Mouse (Mus musculus): Measurements from ENCODE around the gene Adamtsl1. TPM values are rescaled to one million over a fixed set of nuclear protein-coding genes. Genes with fewer than 3 reads are reported as not detected.

The Adamtsl1 gene
- polyA plus RNA-seq, 1 experiment from 2014 or later: 17.6 TPM

DNA sequence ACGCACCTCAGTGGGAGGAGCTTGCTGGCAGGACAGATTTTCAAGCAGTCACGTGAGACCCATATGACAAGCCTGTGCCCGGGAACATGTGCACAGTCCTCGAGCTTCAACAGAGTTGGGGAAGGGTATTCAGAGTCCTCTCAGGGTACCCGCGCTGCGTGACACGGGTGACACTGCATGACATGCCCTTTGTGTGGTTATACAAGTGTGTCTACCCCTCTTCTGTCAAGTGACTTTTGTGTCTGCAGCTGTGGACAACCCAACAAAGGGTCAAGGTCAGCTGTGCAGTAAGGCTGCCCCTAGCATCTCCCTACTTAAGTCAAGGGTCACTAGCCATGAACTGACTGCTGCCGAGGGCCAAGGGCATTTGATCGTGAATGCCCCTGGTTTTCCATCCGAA is 912.6 kb downstream of the Adamtsl1 start:
- H3K27me3 ChIP-seq: no peaks in the 10 kb centered on the region
- no peak for ATAC-seq (ENCODE audit: borderline replicate concordance, extremely low read depth, low FRiP score, low TSS enrichment)
- no peak overlapping the region for H3K9ac ChIP-seq
- H3K9me3 ChIP-seq: no peaks in the 10 kb centered on the region
- H3K4me1 ChIP-seq: peaks cover 7% of the 10 kb centered on the region; the same call in 1 of the 2 replicates
- 87% methylated on average over 11 of the region's 11 CpGs for WGBS
- no peak overlapping the region for H3K4me3 ChIP-seq
- no peaks in the 10 kb centered on the region for H3K36me3 ChIP-seq
- no peak overlapping the region for H3K27ac ChIP-seq
- no peak overlapping the region for H3K4me2 ChIP-seq

- peaks cover 7% of the 10 kb centered on the region; the same call in 1 of the 2 replicates for H3K4me1 ChIP-seq
- H3K27me3 ChIP-seq: no peaks in the 10 kb centered on the region
- no peaks in the 10 kb centered on the region for H3K36me3 ChIP-seq
- H3K9ac ChIP-seq: no peak overlapping the region
- WGBS: 78% methylated on average over 5 of the region's 5 CpGs
- H3K9me3 ChIP-seq: no peaks in the 10 kb centered on the region
- H3K27ac ChIP-seq: no peak overlapping the region
- H3K4me3 ChIP-seq: no peak overlapping the region
- no peak overlapping the region for H3K4me2 ChIP-seq
- no peak for ATAC-seq (ENCODE audit: borderline replicate concordance, extremely low read depth, low FRiP score, low TSS enrichment)
Measured at GRCm38 (mm10) chr4:86427312-86427711, 913.3 kb downstream of the Adamtsl1 start.

DNA sequence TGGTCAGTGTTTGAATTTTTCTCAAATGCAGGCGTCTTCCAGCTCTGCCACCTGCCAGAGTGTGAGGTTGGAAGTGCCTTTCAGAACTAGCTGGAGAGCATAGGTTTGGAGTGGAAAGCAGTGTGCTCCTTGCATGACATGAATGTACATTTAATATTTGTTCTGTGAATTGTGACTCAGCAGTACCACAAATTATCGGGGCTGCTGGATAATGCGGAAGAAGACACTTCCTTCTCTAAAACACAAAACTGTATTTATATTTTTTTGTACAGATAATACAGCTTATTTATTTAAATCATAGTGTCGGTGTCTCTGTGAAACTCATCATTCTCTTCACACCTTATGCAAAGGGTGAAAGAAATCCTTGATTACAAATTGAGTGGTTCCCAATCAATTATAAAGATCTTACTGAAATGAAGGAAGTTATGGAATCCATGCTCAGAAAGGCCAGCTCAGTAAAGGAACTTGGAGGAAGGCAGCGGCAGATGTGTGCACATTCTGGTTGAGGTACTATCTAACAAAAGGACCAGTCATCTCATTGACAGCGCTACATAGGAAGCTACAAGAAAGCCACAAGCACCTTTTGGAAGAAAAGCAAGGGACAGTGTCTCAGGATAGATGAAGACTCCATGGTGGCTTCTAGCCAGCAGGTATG is 914.2 kb downstream of the Adamtsl1 start:
- no peak overlapping the region for H3K9ac ChIP-seq
- no peak overlapping the region for H3K4me2 ChIP-seq
- H3K4me1 ChIP-seq: peaks cover 7% of the 10 kb centered on the region; the same call in 1 of the 2 replicates
- no peaks in the 10 kb centered on the region for H3K27me3 ChIP-seq
- 69% methylated on average over 6 of the region's 6 CpGs for WGBS
- no peak overlapping the region for H3K4me3 ChIP-seq
- ATAC-seq (ENCODE audit: borderline replicate concordance, extremely low read depth, low FRiP score, low TSS enrichment): no peak
- no peaks in the 10 kb centered on the region for H3K9me3 ChIP-seq
- no peak overlapping the region for H3K27ac ChIP-seq
- H3K36me3 ChIP-seq: no peaks in the 10 kb centered on the region

GRCm38 (mm10) chr4:86435631-86436030 is 921.7 kb downstream of the Adamtsl1 start:
- H3K27me3 ChIP-seq: no peaks in the 10 kb centered on the region
- WGBS: 87% methylated on average over 3 of the region's 3 CpGs
- no peaks in the 10 kb centered on the region for H3K9me3 ChIP-seq
- H3K36me3 ChIP-seq: no peaks in the 10 kb centered on the region
- no peak overlapping the region for H3K27ac ChIP-seq
- H3K9ac ChIP-seq: no peak overlapping the region
- no peak for ATAC-seq (ENCODE audit: borderline replicate concordance, extremely low read depth, low FRiP score, low TSS enrichment)
- H3K4me3 ChIP-seq: no peak overlapping the region
- H3K4me2 ChIP-seq: no peak overlapping the region
- H3K4me1 ChIP-seq: no peaks in the 10 kb centered on the region

DNA sequence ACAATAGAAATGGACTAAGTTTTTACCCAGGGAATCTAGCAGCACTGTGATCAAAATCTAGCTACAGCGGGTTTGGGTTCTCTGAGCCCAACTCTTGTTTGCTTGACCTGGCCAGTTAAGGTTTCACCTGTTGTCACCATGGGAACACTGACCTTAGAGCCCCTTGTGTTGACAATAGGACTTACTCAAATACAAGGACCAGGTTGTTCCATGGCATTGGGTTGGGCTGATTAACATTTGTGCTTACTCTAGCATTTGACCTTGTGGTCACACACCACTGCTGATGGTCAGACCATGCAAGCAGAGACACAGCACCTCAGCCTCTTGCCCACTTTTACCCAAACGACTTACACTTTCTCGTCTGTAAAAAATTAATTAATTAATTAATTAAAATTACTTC is 922.4 kb downstream of the Adamtsl1 start:
- no peaks in the 10 kb centered on the region for H3K36me3 ChIP-seq
- ATAC-seq (ENCODE audit: borderline replicate concordance, extremely low read depth, low FRiP score, low TSS enrichment): no peak
- WGBS: 60% methylated on average over 3 of the region's 3 CpGs
- no peak overlapping the region for H3K9ac ChIP-seq
- no peaks in the 10 kb centered on the region for H3K27me3 ChIP-seq
- no peak overlapping the region for H3K4me2 ChIP-seq
- H3K4me3 ChIP-seq: no peak overlapping the region
- no peaks in the 10 kb centered on the region for H3K4me1 ChIP-seq
- H3K9me3 ChIP-seq: no peaks in the 10 kb centered on the region
- no peak overlapping the region for H3K27ac ChIP-seq

DNA sequence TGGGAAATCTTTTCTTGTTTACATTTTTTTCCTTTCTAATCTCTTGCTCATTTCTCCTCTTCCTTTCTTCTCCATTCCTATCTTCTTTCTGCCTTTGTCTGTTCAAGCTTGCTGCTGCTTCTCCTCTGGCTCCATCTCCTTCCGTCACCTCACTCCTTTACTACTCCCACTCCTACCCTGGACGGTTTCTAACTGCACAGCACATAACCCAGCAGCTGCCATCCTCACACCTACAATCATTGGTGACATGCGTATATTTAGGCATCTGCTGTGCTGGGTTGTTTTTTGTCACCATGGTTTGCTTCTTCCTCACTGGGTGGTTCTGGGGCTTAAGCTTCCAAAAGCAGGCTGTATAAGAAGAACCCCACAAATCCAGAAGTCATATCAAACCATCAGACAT is 936.5 kb downstream of the Adamtsl1 start:
- no peak overlapping the region for H3K27ac ChIP-seq
- no peak for ATAC-seq (ENCODE audit: borderline replicate concordance, extremely low read depth, low FRiP score, low TSS enrichment)
- no peaks in the 10 kb centered on the region for H3K27me3 ChIP-seq
- H3K9ac ChIP-seq: no peak overlapping the region
- no peaks in the 10 kb centered on the region for H3K36me3 ChIP-seq
- H3K9me3 ChIP-seq: no peaks in the 10 kb centered on the region
- 75% methylated on average over 3 of the region's 3 CpGs for whole genome bisulfite sequencing
- no peak overlapping the region for H3K4me3 ChIP-seq
- H3K4me2 ChIP-seq: no peak overlapping the region
- H3K4me1 ChIP-seq: no peaks in the 10 kb centered on the region

DNA sequence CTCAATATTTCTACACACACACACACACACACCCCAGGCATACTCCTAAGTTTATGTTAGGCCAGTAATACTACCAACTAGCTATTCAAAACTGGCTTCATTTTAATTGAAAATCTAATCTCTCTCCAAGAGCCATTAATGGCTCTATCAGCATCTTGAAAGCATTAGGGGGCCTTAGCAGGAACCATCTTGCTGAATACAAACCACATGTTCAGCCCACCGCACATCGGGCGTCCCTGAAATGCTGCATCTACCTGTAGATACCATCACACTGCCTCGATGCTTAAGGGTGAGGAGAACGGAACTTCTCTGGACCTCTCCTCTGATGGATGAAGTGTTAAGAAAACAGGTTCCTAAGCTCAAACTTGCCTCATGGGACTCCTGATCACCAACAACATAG is 950.8 kb downstream of the Adamtsl1 start:
- Histone ChIP-seq H3K4me3 (no peak overlapping the region), H3K9me3 (no peaks in the 10 kb centered on the region), H3K27me3 (no peaks in the 10 kb centered on the region), H3K36me3 (no peaks in the 10 kb centered on the region), H3K4me2 (no peak overlapping the region), H3K27ac (no peak overlapping the region), H3K4me1 (no peaks in the 10 kb centered on the region), H3K9ac (no peak overlapping the region)
- 87% methylated on average over 5 of the region's 5 CpGs for WGBS
- no peak for ATAC-seq (ENCODE audit: borderline replicate concordance, extremely low read depth, low FRiP score, low TSS enrichment)

Data from lung, embryonic 15.5 days (tissue).